Mouse (Mus musculus): ENCODE measurements around the gene Cacna2d1. TPM values are rescaled to one million over a fixed set of nuclear protein-coding genes. Genes with fewer than 3 reads are reported as not detected.
A peak's percentile ranks its signal among the peaks of the same experiment; 100 is the strongest.

Cacna2d1 gene
- polyA plus RNA-seq, 1 experiment from 2014 or later: 22.9 TPM

GRCm38 (mm10) chr5:15942051-15942450 lies 7.6 kb downstream of the Cacna2d1 start:
- Histone ChIP-seq H3K9ac (no peak overlapping the region), H3K4me2 (replicated peaks) (no peak overlapping the region), H3K36me3 (peaks cover 20% of the 10 kb centered on the region), H3K4me1 (peaks cover 3% of the 10 kb centered on the region; the same call in 1 of the 2 replicates), H3K27ac (no peak overlapping the region), H3K9me3 (peaks cover 3% of the 10 kb centered on the region; the same call in 1 of the 2 replicates), H3K4me3 (no peak overlapping the region), H3K27me3 (no peaks in the 10 kb centered on the region)
- 50% methylated on average over 4 of the region's 4 CpGs for WGBS
- no peak for ATAC-seq (ENCODE audit: low FRiP score, low read depth)

GRCm38 (mm10) chr5:15948290-15949037 lies 14.0 kb downstream of the Cacna2d1 start:
- no peak overlapping the region for H3K27ac ChIP-seq
- H3K4me3 ChIP-seq: no peak overlapping the region
- 95% methylated on average over 6 of the region's 6 CpGs for WGBS
- H3K4me1 ChIP-seq: no peaks in the 10 kb centered on the region
- ATAC-seq (ENCODE audit: low FRiP score, low read depth): no peak
- H3K9ac ChIP-seq: no peak overlapping the region
- H3K4me2 ChIP-seq (replicated peaks): no peak overlapping the region
- H3K36me3 ChIP-seq: peaks cover 20% of the 10 kb centered on the region
- no peaks in the 10 kb centered on the region for H3K27me3 ChIP-seq
- H3K9me3 ChIP-seq: peaks cover 3% of the 10 kb centered on the region; the same call in 1 of the 2 replicates

GRCm38 (mm10) chr5:15959760-15960159 lies 25.3 kb downstream of the Cacna2d1 start:
- H3K4me1 ChIP-seq: peaks cover 4% of the 10 kb centered on the region; the same call in 1 of the 2 replicates
- no peak overlapping the region for H3K27ac ChIP-seq
- no peaks in the 10 kb centered on the region for H3K27me3 ChIP-seq
- ATAC-seq (ENCODE audit: low FRiP score, low read depth): no peak
- no peak overlapping the region for H3K9ac ChIP-seq
- no peak overlapping the region for H3K4me2 ChIP-seq (replicated peaks)
- no peaks in the 10 kb centered on the region; the same call in 1 of the 2 replicates for H3K36me3 ChIP-seq
- WGBS: 74% methylated on average over 1 of the region's 1 CpGs
- H3K9me3 ChIP-seq: no peaks in the 10 kb centered on the region
- no peak overlapping the region for H3K4me3 ChIP-seq

- WGBS: 72% methylated on average over 2 of the region's 2 CpGs
Measured at GRCm38 (mm10) chr5:15961866-15962265, 27.4 kb downstream of the Cacna2d1 start.

GRCm38 (mm10) chr5:15966888-15967287 lies 32.4 kb downstream of the Cacna2d1 start:
- no peak overlapping the region for H3K9ac ChIP-seq
- H3K27me3 ChIP-seq: no peaks in the 10 kb centered on the region
- H3K36me3 ChIP-seq: no peaks in the 10 kb centered on the region
- H3K4me2 ChIP-seq (replicated peaks): no peak overlapping the region
- no peak overlapping the region for H3K27ac ChIP-seq
- ATAC-seq (ENCODE audit: low FRiP score, low read depth): peak; percentile 66; the same call in 1 of the 2 replicates
- H3K4me1 ChIP-seq: no peaks in the 10 kb centered on the region; the same call in 1 of the 2 replicates
- no peaks in the 10 kb centered on the region for H3K9me3 ChIP-seq
- no peak overlapping the region for H3K4me3 ChIP-seq

More at GRCm38 (mm10) chr5:15961866-15962265, 27.4 kb downstream of the Cacna2d1 start:
- H3K27ac ChIP-seq: no peak overlapping the region
- peaks cover 4% of the 10 kb centered on the region; the same call in 1 of the 2 replicates for H3K4me1 ChIP-seq
- no peak overlapping the region for H3K4me2 ChIP-seq (replicated peaks)
- no peaks in the 10 kb centered on the region for H3K36me3 ChIP-seq
- H3K9ac ChIP-seq: no peak overlapping the region
- no peaks in the 10 kb centered on the region for H3K27me3 ChIP-seq
- no peaks in the 10 kb centered on the region for H3K9me3 ChIP-seq
- no peak for ATAC-seq (ENCODE audit: low FRiP score, low read depth)
- H3K4me3 ChIP-seq: no peak overlapping the region

- Histone ChIP-seq H3K27me3 (no peaks in the 10 kb centered on the region), H3K4me1 (no peaks in the 10 kb centered on the region), H3K4me2 (replicated peaks) (no peak overlapping the region), H3K27ac (no peak overlapping the region), H3K9me3 (no peaks in the 10 kb centered on the region), H3K4me3 (no peak overlapping the region), H3K9ac (no peak overlapping the region), H3K36me3 (no peaks in the 10 kb centered on the region)
- peak; percentile 61; the same call in 1 of the 2 replicates for ATAC-seq (ENCODE audit: low FRiP score, low read depth)
- WGBS: 73% methylated on average over 4 of the region's 4 CpGs
Measured at GRCm38 (mm10) chr5:15971821-15972220, 37.3 kb downstream of the Cacna2d1 start.

GRCm38 (mm10) chr5:15972351-15972750 lies 37.9 kb downstream of the Cacna2d1 start:
- Histone ChIP-seq H3K27ac (no peak overlapping the region), H3K36me3 (no peaks in the 10 kb centered on the region), H3K9me3 (no peaks in the 10 kb centered on the region), H3K9ac (no peak overlapping the region), H3K27me3 (no peaks in the 10 kb centered on the region), H3K4me3 (no peak overlapping the region), H3K4me2 (replicated peaks) (no peak overlapping the region), H3K4me1 (no peaks in the 10 kb centered on the region)
- 78% methylated on average over 1 of the region's 1 CpGs for WGBS
- ATAC-seq (ENCODE audit: low FRiP score, low read depth): no peak

- Histone ChIP-seq H3K27me3 (no peaks in the 10 kb centered on the region), H3K4me2 (replicated peaks) (no peak overlapping the region), H3K9ac (no peak overlapping the region), H3K36me3 (no peaks in the 10 kb centered on the region), H3K9me3 (no peaks in the 10 kb centered on the region), H3K4me1 (0 out of 2 replicates have a peak, but pooled peaks cover 9% of the 10 kb centered on the region), H3K27ac (no peak overlapping the region), H3K4me3 (no peak overlapping the region)
- no peak for ATAC-seq (ENCODE audit: low FRiP score, low read depth)
Measured at GRCm38 (mm10) chr5:15974652-15975051, 40.2 kb downstream of the Cacna2d1 start.

- no peak overlapping the region for H3K9ac ChIP-seq
- H3K27me3 ChIP-seq: no peaks in the 10 kb centered on the region
- no peak; the same call in 1 of the 2 replicates for ATAC-seq (ENCODE audit: low FRiP score, low read depth)
- H3K36me3 ChIP-seq: no peaks in the 10 kb centered on the region
- peaks cover 20% of the 10 kb centered on the region for H3K4me1 ChIP-seq
- no peak overlapping the region for H3K4me2 ChIP-seq (replicated peaks)
- H3K27ac ChIP-seq: no peak overlapping the region
- H3K4me3 ChIP-seq: no peak overlapping the region
- 73% methylated on average over 2 of the region's 2 CpGs for WGBS
- H3K9me3 ChIP-seq: no peaks in the 10 kb centered on the region
Measured at GRCm38 (mm10) chr5:15979225-15979624, 44.7 kb downstream of the Cacna2d1 start.

- Histone ChIP-seq H3K9ac (no peak overlapping the region), H3K9me3 (no peaks in the 10 kb centered on the region), H3K27ac (no peak overlapping the region), H3K4me3 (no peak overlapping the region), H3K36me3 (no peaks in the 10 kb centered on the region), H3K27me3 (no peaks in the 10 kb centered on the region), H3K4me2 (replicated peaks) (no peak overlapping the region), H3K4me1 (peaks cover 22% of the 10 kb centered on the region)
- ATAC-seq (ENCODE audit: low FRiP score, low read depth): no peak
- 42% methylated on average over 4 of the region's 4 CpGs for WGBS
Measured at GRCm38 (mm10) chr5:15982573-15982972, 48.1 kb downstream of the Cacna2d1 start.

- H3K27ac ChIP-seq: no peak overlapping the region
Measured at GRCm38 (mm10) chr5:15983354-15983753, 48.9 kb downstream of the Cacna2d1 start.

GRCm38 (mm10) chr5:15985228-15985858 lies 50.9 kb downstream of the Cacna2d1 start:
- H3K9ac ChIP-seq: no peak overlapping the region
- H3K9me3 ChIP-seq: no peaks in the 10 kb centered on the region
- peaks cover 13% of the 10 kb centered on the region for H3K4me1 ChIP-seq
- H3K36me3 ChIP-seq: no peaks in the 10 kb centered on the region
- no peak overlapping the region for H3K4me2 ChIP-seq (replicated peaks)
- no peak for ATAC-seq (ENCODE audit: low FRiP score, low read depth)
- no peak overlapping the region for H3K4me3 ChIP-seq
- 79% methylated on average over 7 of the region's 7 CpGs for WGBS
- no peaks in the 10 kb centered on the region for H3K27me3 ChIP-seq
- H3K27ac ChIP-seq: no peak overlapping the region

More at GRCm38 (mm10) chr5:15983354-15983753, 48.9 kb downstream of the Cacna2d1 start:
- H3K4me2 ChIP-seq (replicated peaks): 0 out of 2 replicates have a peak overlapping the region, but pooled peaks have one; percentile 12
- no peak overlapping the region for H3K9ac ChIP-seq
- WGBS: 15% methylated on average over 5 of the region's 5 CpGs
- no peaks in the 10 kb centered on the region for H3K27me3 ChIP-seq
- no peak overlapping the region for H3K4me3 ChIP-seq
- no peaks in the 10 kb centered on the region for H3K9me3 ChIP-seq
- H3K36me3 ChIP-seq: no peaks in the 10 kb centered on the region
- ATAC-seq (ENCODE audit: low FRiP score, low read depth): no peak
- H3K4me1 ChIP-seq: peaks cover 22% of the 10 kb centered on the region
